Mouse (Mus musculus) gastrocnemius, postnatal 4 days (tissue): ENCODE measurements around the gene Vps50. TPM values are rescaled to one million over a fixed set of nuclear protein-coding genes. Genes with fewer than 3 reads are reported as not detected.

Experiments
- total RNA-seq, 2 experiments: library from RNA; stranded (reverse); gene quantifications; 2 replicates each; pipeline ENCODE4 v1.2.3; 2021

Vps50 gene
- total RNA-seq, 2 experiments from 2014 or later = 17.7 to 21.0 TPM

Other genes with a start within 250 kb of the Vps50 start
- 10 to 100 TPM; 10.3 to 12.0 TPM for gene Samd9l, start 98.8 kb upstream of the Vps50 start, total RNA-seq
- not detected for gene Hepacam2, start 84 bp upstream of the Vps50 start, total RNA-seq